In the genomic region with DNA sequence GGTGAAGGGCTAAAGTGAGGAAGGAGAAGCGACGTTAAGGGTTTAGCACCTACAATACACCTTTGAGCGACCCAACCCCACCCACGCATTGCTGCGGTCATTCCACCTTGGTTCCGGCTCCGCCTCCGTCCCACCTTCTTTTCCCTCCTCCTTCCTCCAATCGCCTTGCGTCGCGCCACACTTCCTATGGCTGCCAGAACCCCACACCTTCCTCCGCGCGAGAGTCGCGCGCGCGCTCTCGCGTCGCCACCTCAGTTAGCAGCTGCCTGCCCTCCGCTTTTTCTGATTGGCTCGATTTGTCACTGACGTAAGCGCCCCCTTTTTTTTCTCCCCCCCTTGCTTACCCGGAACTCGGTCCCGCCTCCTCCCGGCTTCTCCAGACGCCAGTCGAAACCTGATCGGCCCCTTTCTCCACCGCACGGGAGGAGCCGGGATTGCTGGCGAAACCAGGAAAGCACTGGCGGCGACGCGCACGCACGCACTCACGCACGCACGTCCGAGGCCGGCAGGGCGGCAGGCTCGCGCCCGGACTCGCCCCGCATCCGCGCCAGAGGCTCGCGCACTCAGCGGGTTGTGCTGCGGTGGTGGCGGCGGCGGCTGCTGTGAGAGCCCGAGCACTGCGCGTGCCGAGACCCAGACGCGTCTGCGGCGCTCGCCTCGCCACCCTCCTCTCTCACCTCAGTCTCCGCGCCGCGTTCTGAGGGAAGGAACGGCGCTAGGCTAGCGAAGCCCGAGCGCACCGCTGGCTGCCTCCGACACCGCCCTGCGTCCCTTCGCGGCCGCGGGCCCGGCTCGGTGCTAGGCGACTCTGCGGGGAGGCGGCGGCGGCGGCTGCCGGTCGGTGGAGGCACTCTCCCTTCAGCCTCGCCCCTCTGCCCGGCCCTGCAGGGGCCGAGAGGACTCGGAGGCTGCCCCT, we compare ENCODE assay signal across 7 mouse cellular contexts. TPM values are rescaled to one million over a fixed set of nuclear protein-coding genes. Genes with fewer than 3 reads are reported as not detected.
A peak's percentile ranks its signal among the peaks of the same experiment; 100 is the strongest.
DNase-seq lines count a peak whose midpoint lies in the region; ATAC-seq lines count a peak whose summit lies in the region.

A gene (plus strand): TSS at position 197 of the 916 bp plus-strand sequence.

- intact Hi-C loops in gastrocnemius, postnatal 36 days (cut with DNase I): loop anchor here (2.0 kb wide), 1 partner anchor 17 kb away; no protein-coding TSS in a partner anchor
- intact Hi-C loops in left cerebral cortex, postnatal 25 days (cut with DNase I): loop anchor here (2.0 to 5.0 kb wide), 2 partner anchors 17 to 50 kb away; no protein-coding TSS in a partner anchor

- ATAC-seq in intestine, embryonic 15.5 days: peak; percentile 97

- WGBS in intestine, embryonic 15.5 days: under 1% methylated on average over 102 of the region's 105 CpGs
- under 1% methylated on average over 105 of the region's 105 CpGs for WGBS in midbrain, embryonic 10.5 days

- H3K27ac ChIP-seq in intestine, embryonic 15.5 days: peak within 1 kb of the TSS; percentile 99
- H3K27ac ChIP-seq in midbrain, embryonic 10.5 days (replicated peaks): peak within 1 kb of the TSS; percentile 91

- peak within 1 kb of the TSS; percentile 100 for H3K4me3 ChIP-seq in intestine, embryonic 15.5 days (replicated peaks)
- peak within 1 kb of the TSS; percentile 65 for H3K4me3 ChIP-seq in midbrain, embryonic 10.5 days

- DNase-seq in adrenal gland, adult 2 months: peak; percentile 99
- DNase-seq in embryo, embryonic 11.5 days (ENCODE audit: low read depth, low spot score): peak; percentile 98
- DNase-seq in gastrocnemius, postnatal 36 days: peak; percentile 94 to 97
- peak; percentile 97 to 99 for DNase-seq in left cerebral cortex, postnatal 25 days (ENCODE audit: low spot score in 2 of 2)
- DNase-seq in midbrain, embryonic 10.5 days (ENCODE audit: low spot score): peak; percentile 99
- peak; percentile 94 for DNase-seq in right cerebral cortex, postnatal 4 days

- H3K4me1 ChIP-seq in intestine, embryonic 15.5 days (replicated peaks): 0 out of 2 replicates have a peak, but pooled peaks cover 3% of the 10 kb centered on the region
- H3K4me1 ChIP-seq in midbrain, embryonic 10.5 days: peaks cover 25% of the 10 kb centered on the region

- no peaks in the 10 kb centered on the region for H3K9me3 ChIP-seq in intestine, embryonic 15.5 days
- no peaks in the 10 kb centered on the region for H3K9me3 ChIP-seq in midbrain, embryonic 10.5 days (replicated peaks)

- H3K4me2 ChIP-seq in intestine, embryonic 15.5 days (replicated peaks): peak within 1 kb of the TSS; percentile 58

- H3K27me3 ChIP-seq in intestine, embryonic 15.5 days (replicated peaks): no peaks in the 10 kb centered on the region
- peaks cover 10% of the 10 kb centered on the region; the same call in 1 of the 2 replicates for H3K27me3 ChIP-seq in midbrain, embryonic 10.5 days (ENCODE audit: low read depth, poor library complexity, severe bottlenecking)

- H3K9ac ChIP-seq in intestine, embryonic 15.5 days: peak within 1 kb of the TSS; percentile 100

- H3K36me3 ChIP-seq in intestine, embryonic 15.5 days: no peaks in the 10 kb centered on the region
- no peaks in the 10 kb centered on the region for H3K36me3 ChIP-seq in midbrain, embryonic 10.5 days

RNA-seq across cellular contexts. Expression of the gene that starts here (rescaled TPM):
- total RNA-seq in adrenal gland, adult 2 months (2021): 10 to 100 TPM; 67.8 to 80.1 TPM
- 29.5 and 38.4 TPM in 2 replicates for polyA plus RNA-seq in adrenal gland, adult 2 months (2012; rRNA removed)
- total RNA-seq in gastrocnemius, postnatal 36 days (2021): 10 to 100 TPM; 53.8 to 59.7 TPM
- polyA plus RNA-seq in intestine, embryonic 15.5 days (2015; fragmentation: Nextera tagmentation; extraction: Ambion mirVana): 105 and 116 TPM in 2 replicates
- 100 to 1,000 TPM; 394 to 433 TPM for total RNA-seq in left cerebral cortex, postnatal 25 days (2021)
- 98.2 and 105 TPM in 2 replicates for polyA plus RNA-seq in midbrain, embryonic 10.5 days (2016; fragmentation: Nextera tagmentation; extraction: Ambion mirVana)

Comparison
In these comparisons a context has a peak if more than half of its experiments do, and no peak if none do; other contexts are left out.
1. Peak in every context shown above with its lines: DNase-seq, ATAC-seq, H3K4me3 ChIP-seq and H3K27ac ChIP-seq.
2. RNA of the gene that starts here (total RNA-seq): 394 to 433 TPM in left cerebral cortex, postnatal 25 days; 67.8 to 80.1 TPM in adrenal gland, adult 2 months and 53.8 to 59.7 TPM in gastrocnemius, postnatal 36 days; every median in the first group is over 4 times any median in the second.